Mouse (Mus musculus): Measurements from ENCODE around the gene Itpkc.

Itpkc gene

DNA sequence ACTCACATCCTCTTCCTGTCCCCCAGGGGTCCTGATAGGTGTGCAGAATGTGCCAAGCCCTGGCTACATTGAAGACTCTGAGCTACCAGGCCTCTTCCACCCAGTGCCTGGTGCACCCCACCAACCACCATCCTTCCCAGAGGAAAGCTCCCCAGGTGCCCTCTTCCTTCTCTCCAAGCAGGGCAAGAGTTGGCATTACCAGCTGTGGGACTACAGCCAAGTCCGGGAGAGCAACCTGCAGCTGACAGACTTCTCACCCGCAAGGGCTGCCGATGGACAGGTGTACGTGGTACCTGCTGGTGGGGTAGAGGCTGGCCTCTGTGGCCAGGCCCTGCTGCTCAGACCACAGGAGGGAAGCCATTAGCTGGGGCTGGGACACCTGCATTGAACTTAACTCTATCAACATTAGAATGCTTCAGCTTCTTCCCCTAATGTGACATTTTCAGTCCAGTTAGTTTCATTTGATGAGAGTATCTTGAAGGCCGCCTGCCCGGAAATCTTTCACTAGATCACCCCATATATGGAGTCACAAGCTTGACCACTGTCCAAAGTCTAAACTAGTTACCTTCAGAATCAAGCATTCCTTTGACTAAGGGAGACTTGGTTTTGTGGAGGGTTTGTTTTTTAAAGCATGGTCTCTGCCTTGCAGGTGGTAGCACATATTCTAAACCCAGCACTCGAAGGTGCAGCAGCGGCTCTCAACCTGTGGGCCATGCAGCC, 24.6 kb downstream of the Itpkc start:
- in situ Hi-C loops (cut with MboI; ENCODE audit: low pct_unique_long_range_greater_than_20kb in 1 of 2, low sequenced_read_pairs in 2 of 2, unreplicated experiment in 1 of 2): no loop called here

DNA sequence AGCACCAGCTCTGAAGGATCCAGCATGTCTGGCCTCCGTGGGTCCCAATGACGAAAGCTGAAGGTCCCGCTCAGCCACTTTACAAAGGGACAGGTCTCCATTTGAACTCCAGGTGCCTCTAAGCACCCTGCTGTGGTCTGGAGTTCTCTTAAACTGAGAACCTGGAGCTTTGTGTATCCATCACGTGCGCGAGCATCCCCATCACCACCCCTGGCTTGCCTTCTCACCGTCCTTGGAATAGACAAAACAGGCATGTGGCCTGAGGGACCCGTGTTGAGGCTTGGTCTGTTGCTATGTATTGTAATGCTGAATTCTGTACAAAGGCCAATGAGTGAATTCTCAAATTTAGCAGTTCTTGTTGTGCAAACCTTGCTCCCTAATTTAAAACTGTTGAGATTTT, 29.7 kb downstream of the Itpkc start:
- in situ Hi-C loops (cut with MboI; ENCODE audit: low pct_unique_long_range_greater_than_20kb in 1 of 2, low sequenced_read_pairs in 2 of 2, unreplicated experiment in 1 of 2): no loop called here

DNA sequence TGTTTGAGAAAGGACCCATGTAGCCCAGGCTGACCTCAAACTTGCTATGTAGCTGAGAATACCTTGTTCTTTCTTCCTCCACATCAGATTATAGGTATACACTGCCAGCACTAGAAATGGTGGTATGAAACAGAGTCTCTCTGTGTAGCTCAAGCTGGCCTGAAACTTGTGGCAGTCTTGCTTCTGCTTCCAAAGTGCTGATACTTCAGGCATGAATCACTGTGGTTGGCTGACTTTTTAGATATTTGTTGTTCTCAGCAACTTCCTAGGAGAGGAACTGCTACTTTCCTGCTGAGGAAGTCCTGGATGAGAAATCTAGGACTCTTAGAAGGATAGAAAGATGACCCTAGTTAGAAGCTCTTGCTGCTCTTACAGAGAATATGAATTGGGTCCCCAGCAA, 30.1 kb downstream of the Itpkc start:
- in situ Hi-C loops (cut with MboI; ENCODE audit: low pct_unique_long_range_greater_than_20kb in 1 of 2, low sequenced_read_pairs in 2 of 2, unreplicated experiment in 1 of 2): no loop called here

GRCm38 (mm10) chr7:27197634-27198033, 30.8 kb downstream of the Itpkc start:
- in situ Hi-C loops (cut with MboI; ENCODE audit: low pct_unique_long_range_greater_than_20kb in 1 of 2, low sequenced_read_pairs in 2 of 2, unreplicated experiment in 1 of 2): no loop called here

DNA sequence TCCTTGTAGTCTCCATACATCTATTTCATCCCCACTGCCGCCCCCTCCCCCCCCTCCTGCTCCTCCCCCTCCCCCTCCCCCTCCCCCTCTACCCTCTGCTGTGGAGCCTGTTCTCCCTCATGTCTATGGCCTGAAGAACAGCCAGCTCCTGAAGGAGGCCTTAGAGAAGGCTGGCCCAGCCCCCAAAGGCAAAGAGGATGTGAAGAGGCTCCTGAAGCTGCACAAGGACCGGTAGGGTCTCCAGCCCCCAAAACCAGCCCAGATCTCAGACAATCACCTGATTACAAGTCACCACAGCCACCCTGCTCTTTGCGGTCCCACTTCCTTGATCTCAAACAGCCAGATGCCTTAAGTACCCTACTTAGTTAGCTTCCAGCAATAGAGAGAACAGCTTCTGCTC, 31.3 kb downstream of the Itpkc start:
- in situ Hi-C loops (cut with MboI; ENCODE audit: low pct_unique_long_range_greater_than_20kb in 1 of 2, low sequenced_read_pairs in 2 of 2, unreplicated experiment in 1 of 2): no loop called here

- in situ Hi-C loops (cut with MboI; ENCODE audit: low pct_unique_long_range_greater_than_20kb in 1 of 2, low sequenced_read_pairs in 2 of 2, unreplicated experiment in 1 of 2): no loop called here
These were observed 32.5 kb downstream of the Itpkc start, which contains the start of the genes BC024978 and Snrpa for GRCm38 (mm10) chr7:27195681-27196611. Gene BC024978, plus strand, starts transcription at chr7:27195781. Gene Snrpa, minus strand, starts transcription at chr7:27196271.

GRCm38 (mm10) chr7:27193731-27194130, 34.7 kb downstream of the Itpkc start:
- in situ Hi-C loops (cut with MboI; ENCODE audit: low pct_unique_long_range_greater_than_20kb in 1 of 2, low sequenced_read_pairs in 2 of 2, unreplicated experiment in 1 of 2): no loop called here

DNA sequence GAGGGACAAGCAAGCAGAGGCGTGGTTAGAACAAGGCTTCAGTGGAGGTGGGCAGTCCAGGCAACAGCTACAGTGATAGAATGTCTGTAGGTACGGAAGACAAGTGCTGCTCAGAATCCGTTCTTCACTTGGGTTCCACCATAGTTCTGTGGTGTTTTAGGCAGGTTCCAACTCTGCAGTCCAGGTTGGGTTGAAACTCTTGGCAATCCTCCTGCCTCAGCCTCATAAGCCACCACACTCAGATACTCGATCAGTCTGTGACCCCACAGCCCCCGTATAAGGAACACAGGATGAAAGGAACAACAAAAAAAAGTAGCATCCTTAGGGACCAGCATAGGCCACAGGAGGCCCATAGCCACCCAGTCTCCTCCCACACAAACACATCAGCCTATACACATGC, 36.0 kb downstream of the Itpkc start:
- in situ Hi-C loops (cut with MboI; ENCODE audit: low pct_unique_long_range_greater_than_20kb in 1 of 2, low sequenced_read_pairs in 2 of 2, unreplicated experiment in 1 of 2): no loop called here

DNA sequence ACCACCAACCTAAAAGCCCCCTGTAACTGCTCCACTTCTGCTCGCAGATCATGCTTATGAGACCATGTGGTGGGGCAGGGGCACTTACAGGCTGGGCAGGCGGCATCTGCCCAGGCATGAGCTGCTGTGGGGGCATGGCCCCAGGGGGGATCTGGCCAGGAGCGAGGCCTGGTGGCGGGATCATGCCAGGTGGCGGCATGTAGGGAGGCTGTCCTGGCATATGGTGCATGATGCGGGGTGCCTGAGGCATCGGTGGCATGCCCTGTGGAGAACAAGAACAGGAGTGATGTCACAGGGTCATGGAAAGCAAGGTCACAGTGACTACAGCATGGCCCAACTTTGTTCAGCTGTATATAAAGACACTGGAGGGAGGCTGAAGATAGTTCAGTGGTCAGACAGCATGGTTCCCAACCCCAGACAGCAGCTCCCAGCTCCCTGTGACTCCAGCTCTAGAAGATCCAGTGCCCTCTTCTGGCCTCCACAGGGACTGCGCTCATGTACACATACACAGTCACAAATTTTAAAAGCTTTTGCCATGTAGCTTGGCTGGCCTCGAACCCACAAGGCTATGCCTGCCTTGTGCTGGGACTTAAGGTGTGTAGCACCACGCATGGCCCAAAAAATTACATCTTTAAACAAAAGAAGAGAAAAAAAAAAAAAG, 39.1 kb downstream of the Itpkc start:
- in situ Hi-C loops (cut with MboI; ENCODE audit: low pct_unique_long_range_greater_than_20kb in 1 of 2, low sequenced_read_pairs in 2 of 2, unreplicated experiment in 1 of 2): no loop called here

- in situ Hi-C loops (cut with MboI; ENCODE audit: low pct_unique_long_range_greater_than_20kb in 1 of 2, low sequenced_read_pairs in 2 of 2, unreplicated experiment in 1 of 2): no loop called here
These were observed 42.5 kb downstream of the Itpkc start for GRCm38 (mm10) chr7:27185986-27186385.

GRCm38 (mm10) chr7:27184964-27185363, 43.5 kb downstream of the Itpkc start:
- in situ Hi-C loops (cut with MboI; ENCODE audit: low pct_unique_long_range_greater_than_20kb in 1 of 2, low sequenced_read_pairs in 2 of 2, unreplicated experiment in 1 of 2): no loop called here

DNA sequence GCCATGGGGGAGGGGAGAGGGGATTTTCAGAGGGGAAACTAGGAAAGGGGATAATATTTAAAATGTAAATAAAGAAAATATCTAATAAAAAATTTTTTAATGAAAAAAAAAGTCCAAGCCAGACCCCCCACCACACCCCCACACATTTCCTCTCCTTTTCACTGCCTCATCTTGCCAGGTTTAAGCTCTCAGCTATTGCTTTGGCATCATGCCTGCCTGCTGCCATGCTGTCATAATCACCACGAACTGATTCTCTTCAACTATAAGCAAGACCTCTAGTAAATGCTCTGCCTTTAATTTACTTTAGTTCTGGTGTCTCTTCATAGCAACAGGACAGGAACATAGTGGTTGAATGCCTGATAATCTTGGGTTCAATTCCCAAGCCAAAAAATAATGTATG, 46.0 kb downstream of the Itpkc start:
- in situ Hi-C loops (cut with MboI; ENCODE audit: low pct_unique_long_range_greater_than_20kb in 1 of 2, low sequenced_read_pairs in 2 of 2, unreplicated experiment in 1 of 2): no loop called here

GRCm38 (mm10) chr7:27180837-27181695, 47.4 kb downstream of the Itpkc start, which contains the start of the genes Gm21983 and Mia:
Gene Gm21983, minus strand, starts transcription at chr7:27181086.
Gene Mia, minus strand, starts transcription at chr7:27181157.
- in situ Hi-C loops (cut with MboI; ENCODE audit: low pct_unique_long_range_greater_than_20kb in 1 of 2, low sequenced_read_pairs in 2 of 2, unreplicated experiment in 1 of 2): no loop called here

DNA sequence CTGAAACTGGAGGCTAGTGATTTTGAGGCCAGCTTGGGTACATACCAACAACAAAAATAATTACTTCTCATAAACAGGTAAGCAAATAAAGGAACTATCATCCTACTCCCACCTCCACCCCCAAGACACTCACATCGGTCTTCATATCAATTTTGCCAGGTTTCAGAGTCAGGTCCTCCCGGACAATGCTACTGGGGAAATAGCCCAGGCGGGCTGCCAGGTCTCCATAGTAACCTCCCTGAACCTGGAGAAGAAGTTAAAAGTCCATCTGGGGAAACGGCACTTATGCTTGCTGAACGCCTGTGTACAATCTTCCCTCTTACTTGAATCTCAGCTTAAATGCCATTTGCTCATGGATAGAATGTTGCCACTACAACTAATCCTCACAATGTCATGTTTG, 48.4 kb downstream of the Itpkc start:
- in situ Hi-C loops (cut with MboI; ENCODE audit: low pct_unique_long_range_greater_than_20kb in 1 of 2, low sequenced_read_pairs in 2 of 2, unreplicated experiment in 1 of 2): no loop called here

- in situ Hi-C loops (cut with MboI; ENCODE audit: low pct_unique_long_range_greater_than_20kb in 1 of 2, low sequenced_read_pairs in 2 of 2, unreplicated experiment in 1 of 2): no loop called here
These were observed 49.1 kb downstream of the Itpkc start for GRCm38 (mm10) chr7:27179217-27179918.

GRCm38 (mm10) chr7:27178324-27179216, 49.9 kb downstream of the Itpkc start, which contains the start of gene Rab4b:
Gene Rab4b, minus strand, starts transcription at chr7:27178896.
- in situ Hi-C loops (cut with MboI; ENCODE audit: low pct_unique_long_range_greater_than_20kb in 1 of 2, low sequenced_read_pairs in 2 of 2, unreplicated experiment in 1 of 2): no loop called here

- in situ Hi-C loops (cut with MboI; ENCODE audit: low pct_unique_long_range_greater_than_20kb in 1 of 2, low sequenced_read_pairs in 2 of 2, unreplicated experiment in 1 of 2): no loop called here
These were observed 50.5 kb downstream of the Itpkc start for GRCm38 (mm10) chr7:27177942-27178323.

Data from mouse embryonic stem cell (cell line).